Mouse (Mus musculus) T-helper 1 cell (primary cell): ENCODE measurements at regions not wholly inside any gene's neighbourhood (a gene's known extent, or its start where the extent isn't known, plus 50 kb on each side); places are given as distances from the start of the nearest gene placed in this dataset.

ENCODE experiments used
- in situ Hi-C: fragments of 300-600 bp; cut with MboI, MseI; formaldehyde crosslinking; loops from one replicate; pipeline ENCODE4 v1.15.1; 2025; ENCODE audit warnings: high pct_unique_total_duplicates

DNA sequence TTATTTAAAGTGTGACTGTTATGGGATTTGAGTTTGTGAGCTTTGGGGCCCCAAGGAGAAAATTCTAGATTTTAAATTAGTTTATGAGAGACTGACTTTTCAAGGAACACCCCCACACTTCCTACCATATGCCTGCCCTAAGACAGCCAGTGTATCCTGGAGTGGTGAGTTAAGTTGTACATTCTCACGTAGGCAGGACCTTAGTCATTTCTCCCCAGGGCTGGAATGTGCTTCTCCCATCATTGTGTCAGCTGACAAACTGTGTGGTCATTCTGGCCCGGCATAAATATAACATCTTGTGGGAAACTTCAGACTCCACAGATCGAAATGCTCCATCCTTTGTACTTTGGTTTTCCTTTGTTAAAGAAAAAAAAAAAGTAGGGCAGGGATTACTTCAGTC lies 73.1 kb upstream of the Tfpi start:
- in situ Hi-C loops, result no loop called here

DNA sequence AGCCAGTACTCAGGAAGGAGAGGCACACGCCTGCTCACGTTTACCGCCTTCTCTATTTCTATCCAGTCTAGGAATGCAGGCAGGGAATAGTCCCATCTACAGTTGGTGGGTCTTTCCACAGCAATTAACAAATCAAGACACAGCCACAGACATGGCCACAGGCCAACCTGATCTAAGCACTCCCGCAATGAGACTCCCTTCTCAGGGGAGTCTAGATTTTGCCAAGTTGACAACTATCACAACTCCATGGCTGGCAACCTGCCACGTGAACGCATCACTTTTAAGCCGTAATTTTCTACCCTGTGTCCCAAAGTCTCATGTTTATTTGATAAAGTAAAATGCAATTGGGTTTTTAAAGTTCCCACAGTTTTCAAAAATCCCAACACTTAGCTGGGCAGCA lies 72.0 kb upstream of the Tfpi start:
- in situ Hi-C loops, result no loop called here

DNA sequence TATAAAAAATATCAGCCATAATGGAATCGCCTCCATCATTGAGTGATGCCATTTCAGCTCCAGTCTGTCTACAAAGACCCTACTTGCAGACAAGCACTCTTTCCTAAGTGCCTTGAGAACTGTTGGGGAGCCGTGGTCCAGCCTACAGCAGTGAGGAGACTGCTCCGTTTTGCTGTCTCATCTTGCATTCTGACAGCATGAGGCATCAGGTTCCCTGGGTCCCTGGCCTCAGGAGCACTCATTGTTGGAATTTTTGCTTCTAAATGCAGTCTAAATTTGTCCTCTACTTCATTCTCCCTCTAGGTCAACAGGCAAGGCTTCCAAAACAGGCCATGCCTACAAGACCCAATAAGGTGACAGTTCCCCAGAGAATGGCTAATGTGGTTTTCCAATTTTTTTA lies 69.1 kb upstream of the Tfpi start:
- in situ Hi-C loops, result no loop called here

GRCm38 (mm10) chr2:84544739-84545138 lies 68.2 kb upstream of the Tfpi start:
- in situ Hi-C loops, result no loop called here

DNA sequence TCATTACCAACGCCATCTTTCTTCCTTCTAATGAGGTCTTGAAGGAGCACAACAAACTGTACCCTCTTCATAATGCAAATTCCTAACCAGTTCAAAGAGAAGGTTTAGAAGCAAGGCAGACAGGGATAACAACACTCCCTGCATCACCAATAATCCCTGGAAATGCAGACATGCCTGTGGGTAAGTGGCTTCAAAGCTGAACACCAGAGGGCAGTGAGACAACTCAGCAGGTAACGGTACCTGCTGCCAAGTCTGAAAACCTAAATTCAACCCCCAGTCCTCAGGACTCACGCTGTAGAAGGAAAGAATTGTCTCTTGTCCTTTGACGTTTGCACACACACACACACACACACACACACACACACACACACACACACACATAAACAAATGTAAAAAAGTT lies 67.6 kb upstream of the Tfpi start:
- in situ Hi-C loops, result no loop called here

DNA sequence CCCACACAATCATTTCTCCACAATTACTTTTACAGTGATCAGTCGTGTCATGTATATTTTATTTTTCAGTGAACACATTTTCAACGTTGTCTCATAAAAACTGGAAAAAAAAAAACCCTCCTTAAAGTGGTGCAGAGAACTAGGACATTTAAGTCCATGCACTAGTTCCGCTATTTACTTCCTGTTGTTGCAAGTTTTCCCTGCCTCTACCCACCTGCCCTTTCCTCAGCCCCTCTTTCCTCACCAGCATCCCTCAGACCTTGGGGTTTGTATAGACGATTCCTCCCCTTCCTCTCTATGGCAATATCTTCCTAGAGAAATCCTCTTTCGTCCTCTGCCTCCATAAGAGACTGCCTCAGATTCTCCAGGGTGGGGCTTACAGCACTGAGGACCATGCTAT lies 64.9 kb upstream of the Tfpi start:
- in situ Hi-C loops, result no loop called here

GRCm38 (mm10) chr2:84539096-84539495 lies 62.5 kb upstream of the Tfpi start:
- in situ Hi-C loops, result no loop called here

- in situ Hi-C loops, result no loop called here
Measured at GRCm38 (mm10) chr2:84537957-84538356, 61.4 kb upstream of the Tfpi start.

DNA sequence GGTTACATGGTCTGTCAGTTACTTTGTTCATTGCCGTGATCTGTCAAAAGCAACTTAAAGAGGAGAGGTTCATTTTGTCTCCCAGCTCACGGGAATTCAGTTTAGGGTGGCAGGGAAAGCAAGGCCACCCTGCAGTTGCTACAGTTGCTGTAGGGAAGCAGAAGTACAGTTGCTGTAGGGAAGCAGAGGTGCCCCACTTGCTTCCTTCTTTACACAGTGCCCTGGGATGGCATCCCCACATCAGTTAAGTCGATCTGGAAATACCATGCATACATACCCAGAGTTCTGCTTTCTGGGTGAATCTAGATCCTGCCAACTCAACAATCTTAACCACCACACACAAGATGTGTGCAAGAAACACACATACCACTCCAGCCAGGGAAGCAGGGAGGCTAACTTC lies 54.6 kb upstream of the Tfpi start:
- in situ Hi-C loops, result loop anchor here (5.0 kb wide), 1 partner anchor 51 kb away; no protein-coding TSS in a partner anchor

DNA sequence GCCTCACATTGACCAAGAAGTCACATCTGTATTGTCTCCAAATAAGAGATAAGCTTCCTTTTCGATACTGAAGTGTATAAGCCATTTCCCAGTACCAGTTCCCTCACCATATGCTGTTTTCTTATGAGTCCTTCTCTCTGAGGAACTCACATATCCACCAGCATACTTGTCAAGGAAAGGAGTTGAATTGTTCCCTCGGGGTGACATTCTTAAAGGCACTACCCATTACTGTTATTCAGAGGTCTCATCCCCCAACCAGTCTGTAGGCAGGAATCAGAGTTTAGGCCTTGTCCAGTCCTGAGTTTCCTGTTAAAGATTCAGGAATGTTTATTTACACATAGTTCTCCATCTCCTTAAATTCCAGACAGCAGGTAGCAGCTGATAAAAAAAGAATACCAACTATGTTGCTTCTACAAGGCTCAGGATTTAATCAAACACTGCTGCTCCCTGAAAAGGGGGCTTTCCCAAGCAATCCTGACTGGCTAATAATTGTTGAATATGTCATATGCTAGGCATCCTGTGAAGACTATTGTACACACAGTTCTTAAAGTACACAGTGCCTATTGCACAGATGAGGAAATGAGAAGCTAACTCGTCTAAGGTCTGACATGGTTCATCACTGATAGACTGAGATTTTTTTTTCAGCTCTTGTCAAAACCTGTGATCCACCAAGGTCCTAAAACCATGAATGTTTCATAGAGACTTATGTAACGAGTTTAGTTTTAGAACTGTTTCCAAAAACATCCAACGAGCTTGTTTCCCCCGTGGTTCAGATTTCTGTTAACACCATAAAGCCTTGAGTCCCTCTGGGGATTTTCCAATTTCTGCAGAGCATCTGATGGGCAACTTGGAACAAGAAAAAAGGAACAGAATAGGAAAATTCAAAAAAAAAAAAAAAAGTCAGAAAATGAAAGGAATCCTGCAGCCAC lies 52.5 kb upstream of the Tfpi start:
- in situ Hi-C loops, result no loop called here
